Mouse (Mus musculus): ENCODE measurements around the gene Sox8.

GRCm38 (mm10) chr17:25555159-25555558 lies 15.3 kb downstream of the Sox8 start:
- TF ChIP-seq KAT2A (conservative IDR thresholded peaks at IDR 0.05; ENCODE audit: low read depth, low read length) = no peak
- TF ChIP-seq EP300 (IDR thresholded peaks at IDR 0.05; ENCODE audit: low read depth in 1 of 2, low read length in 2 of 2) = no peak
- TF ChIP-seq SIN3A (IDR thresholded peaks at IDR 0.05; ENCODE audit: low read length) = no peak
- no peak for TF ChIP-seq CTCF (IDR thresholded peaks at IDR 0.05 in 2 of 3, conservative IDR thresholded peaks at IDR 0.05 in 1 of 3; ENCODE audit: control insufficient read depth in 1 of 3, insufficient read depth in 1 of 3, low read depth in 2 of 3, low read length in 3 of 3, poor library complexity in 1 of 3, severe bottlenecking in 1 of 3)
- no peak for TF ChIP-seq GATA1 (IDR thresholded peaks at IDR 0.05; ENCODE audit: low read depth, low read length)
- no peak for TF ChIP-seq SMC3 (IDR thresholded peaks at IDR 0.05; ENCODE audit: low read depth, low read length)
- no peak for TF ChIP-seq ZKSCAN1 (IDR thresholded peaks at IDR 0.05; ENCODE audit: low read depth, low read length)
- no peak for TF ChIP-seq POLR2A (IDR thresholded peaks at IDR 0.05; ENCODE audit: control insufficient read depth in 1 of 2, insufficient read depth in 1 of 2, low read depth in 1 of 2, low read length in 2 of 2, poor library complexity in 1 of 2)
- TF ChIP-seq UBTF (IDR thresholded peaks at IDR 0.05; ENCODE audit: borderline replicate concordance, insufficient read depth, low read depth, low read length) = no peak
- no peak for TF ChIP-seq GABPA (IDR thresholded peaks at IDR 0.05; ENCODE audit: low read depth, low read length)
- no peak for TF ChIP-seq MEF2A (IDR thresholded peaks at IDR 0.05; ENCODE audit: extremely low read depth, insufficient replicate concordance, low read depth, low read length, poor library complexity, severe bottlenecking)
- TF ChIP-seq TAL1 (IDR thresholded peaks at IDR 0.05; ENCODE audit: low read length) = no peak
